Mouse (Mus musculus) liver, embryonic 12.5 days (tissue): Measurements from ENCODE around the gene Hoxd13. TPM values are rescaled to one million over a fixed set of nuclear protein-coding genes. Genes with fewer than 3 reads are reported as not detected.

Experiments used
- ATAC-seq: fragments of 200-750 bp; cut with Nextera tagmentation; 2 replicates; pipeline ENCODE4 v1.8.0; 2017; ENCODE audit warnings: moderate number of reproducible peaks, mild to moderate bottlenecking, moderate library complexity
- H3K27ac ChIP-seq: fragments of 300-500 bp; sonication (generic); 2 replicates; pipeline ENCODE4 v1.5.1; 2016; ENCODE audit warnings: mild to moderate bottlenecking
- H3K27me3 ChIP-seq: fragments of 300-500 bp; sonication (generic); replicated peaks from 2 replicates; pipeline ENCODE4 v1.6.1; 2016; ENCODE audit warnings: mild to moderate bottlenecking, moderate library complexity
- H3K36me3 ChIP-seq: fragments of 300-500 bp; sonication (generic); 2 replicates; pipeline ENCODE4 v1.6.1; 2016; ENCODE audit warnings: mild to moderate bottlenecking, moderate library complexity
- H3K4me1 ChIP-seq: fragments of 300-500 bp; sonication (generic); 2 replicates; pipeline ENCODE4 v1.6.1; 2016
- H3K4me2 ChIP-seq: fragments of 300-500 bp; sonication (generic); 2 replicates; pipeline ENCODE4 v1.6.1; 2016; ENCODE audit warnings: mild to moderate bottlenecking, moderate library complexity
- H3K4me3 ChIP-seq: fragments of 300-500 bp; sonication (generic); 2 replicates; pipeline ENCODE4 v1.5.1; 2016; ENCODE audit warnings: mild to moderate bottlenecking, moderate library complexity
- H3K9ac ChIP-seq: fragments of 300-500 bp; sonication (generic); 2 replicates; pipeline ENCODE4 v1.6.1; 2016; ENCODE audit warnings: mild to moderate bottlenecking, moderate library complexity
- H3K9me3 ChIP-seq: fragments of 300-500 bp; sonication (generic); replicated peaks from 2 replicates; pipeline ENCODE4 v1.6.1; 2016; ENCODE audit warnings: mild to moderate bottlenecking, moderate library complexity
- WGBS: fragments of 180-500 bp; shearing (Covaris S2); methylation state at CpG from one replicate; pipeline ENCODE4 v1.1.7; 2016; ENCODE audit not compliant: insufficient replicate concordance; 5-methylcytosine and 5-hydroxymethylcytosine counted together
- polyA plus RNA-seq: library from polyadenylated mRNA; unstranded; fragments of >200 nt; fragmentation: Nextera tagmentation; extraction: Ambion mirVana; gene quantifications from 2 replicates; pipeline ENCODE4 v1.2.1, GENCODE M21; 2016

The Hoxd13 gene
- polyA plus RNA-seq, 1 experiment from 2014 or later = not detected

- Histone ChIP-seq H3K27me3 (peaks cover 90% of the 10 kb centered on the region), H3K4me1 (peaks cover 13% of the 10 kb centered on the region), H3K36me3 (no peaks in the 10 kb centered on the region), H3K27ac (no peak overlapping the region), H3K9me3 (no peaks in the 10 kb centered on the region), H3K9ac (no peak overlapping the region), H3K4me3 (peak overlapping the region; percentile 36), H3K4me2 (peak overlapping the region; percentile 55)
- no peak for ATAC-seq
- WGBS = 2% methylated on average over 65 of the region's 69 CpGs
These were observed 12.1 kb upstream of the Hoxd13 start for GRCm38 (mm10) chr2:74655821-74656631.

GRCm38 (mm10) chr2:74656632-74657021, 11.5 kb upstream of the Hoxd13 start:
- no peak overlapping the region for H3K27ac ChIP-seq
- no peak overlapping the region for H3K4me3 ChIP-seq
- peaks cover 13% of the 10 kb centered on the region for H3K4me1 ChIP-seq
- no peak overlapping the region for H3K4me2 ChIP-seq
- ATAC-seq = no peak
- no peaks in the 10 kb centered on the region for H3K9me3 ChIP-seq
- WGBS = under 1% methylated on average over 4 of the region's 4 CpGs
- peaks cover 91% of the 10 kb centered on the region for H3K27me3 ChIP-seq
- no peaks in the 10 kb centered on the region for H3K36me3 ChIP-seq
- H3K9ac ChIP-seq = no peak overlapping the region

- H3K4me3 ChIP-seq = peak overlapping the region; percentile 5; the same call in 1 of the 2 replicates
- peak overlapping the region; percentile 6; the same call in 1 of the 2 replicates for H3K4me2 ChIP-seq
- ATAC-seq = no peak
These were observed 10.7 kb upstream of the Hoxd13 start for GRCm38 (mm10) chr2:74657251-74658023.

GRCm38 (mm10) chr2:74658024-74658666, 10.0 kb upstream of the Hoxd13 start:
- no peaks in the 10 kb centered on the region for H3K9me3 ChIP-seq
- H3K9ac ChIP-seq = no peak overlapping the region
- no peaks in the 10 kb centered on the region for H3K36me3 ChIP-seq
- no peak for ATAC-seq
- 2% methylated on average over 15 of the region's 15 CpGs for WGBS
- H3K4me2 ChIP-seq = 0 out of 2 replicates have a peak overlapping the region, but pooled peaks have one; percentile 6
- H3K4me1 ChIP-seq = peaks cover 13% of the 10 kb centered on the region
- H3K27me3 ChIP-seq = peaks cover 96% of the 10 kb centered on the region
- H3K4me3 ChIP-seq = peak overlapping the region; percentile 5; the same call in 1 of the 2 replicates
- H3K27ac ChIP-seq = no peak overlapping the region

More at GRCm38 (mm10) chr2:74657251-74658023, 10.7 kb upstream of the Hoxd13 start:
- Histone ChIP-seq H3K9me3 (no peaks in the 10 kb centered on the region), H3K27me3 (peaks cover 91% of the 10 kb centered on the region), H3K4me1 (peaks cover 13% of the 10 kb centered on the region), H3K9ac (no peak overlapping the region), H3K36me3 (no peaks in the 10 kb centered on the region), H3K27ac (no peak overlapping the region)
- 3% methylated on average over 62 of the region's 62 CpGs for WGBS

GRCm38 (mm10) chr2:74658667-74659371, 9.3 kb upstream of the Hoxd13 start:
- WGBS = 3% methylated on average over 47 of the region's 47 CpGs
- H3K4me2 ChIP-seq = no peak overlapping the region
- H3K9ac ChIP-seq = no peak overlapping the region
- H3K27me3 ChIP-seq = peaks cover 100% of the 10 kb centered on the region
- ATAC-seq = no peak
- no peaks in the 10 kb centered on the region for H3K9me3 ChIP-seq
- H3K36me3 ChIP-seq = no peaks in the 10 kb centered on the region
- H3K4me1 ChIP-seq = peaks cover 13% of the 10 kb centered on the region
- H3K4me3 ChIP-seq = no peak overlapping the region
- H3K27ac ChIP-seq = no peak overlapping the region

- Histone ChIP-seq H3K4me1 (peaks cover 13% of the 10 kb centered on the region), H3K9me3 (no peaks in the 10 kb centered on the region), H3K36me3 (no peaks in the 10 kb centered on the region), H3K27me3 (peaks cover 100% of the 10 kb centered on the region), H3K4me3 (no peak within 1 kb of the TSS), H3K4me2 (no peak within 1 kb of the TSS), H3K9ac (no peak within 1 kb of the TSS), H3K27ac (no peak within 1 kb of the TSS)
- 4% methylated on average over 28 of the region's 28 CpGs for WGBS
- ATAC-seq = no peak
These were observed 8.6 kb upstream of the Hoxd13 start, which contains the start of gene Evx2 for GRCm38 (mm10) chr2:74659507-74660005. Gene Evx2, minus strand, starts transcription at chr2:74659557.

GRCm38 (mm10) chr2:74660421-74661375, 7.4 kb upstream of the Hoxd13 start:
- Histone ChIP-seq H3K4me2 (no peak overlapping the region), H3K9ac (no peak overlapping the region), H3K27ac (no peak overlapping the region), H3K27me3 (peaks cover 99% of the 10 kb centered on the region), H3K4me3 (no peak overlapping the region), H3K4me1 (peaks cover 8% of the 10 kb centered on the region), H3K9me3 (no peaks in the 10 kb centered on the region), H3K36me3 (no peaks in the 10 kb centered on the region)
- ATAC-seq = no peak
- 4% methylated on average over 30 of the region's 30 CpGs for WGBS

GRCm38 (mm10) chr2:74661685-74662084, 6.4 kb upstream of the Hoxd13 start:
- H3K27ac ChIP-seq = no peak overlapping the region
- H3K36me3 ChIP-seq = no peaks in the 10 kb centered on the region
- H3K27me3 ChIP-seq = peaks cover 99% of the 10 kb centered on the region
- H3K4me1 ChIP-seq = 0 out of 2 replicates have a peak, but pooled peaks cover 3% of the 10 kb centered on the region
- no peak overlapping the region for H3K9ac ChIP-seq
- no peak overlapping the region for H3K4me2 ChIP-seq
- H3K4me3 ChIP-seq = no peak overlapping the region
- no peaks in the 10 kb centered on the region for H3K9me3 ChIP-seq
- no peak for ATAC-seq
- WGBS = 1% methylated on average over 14 of the region's 14 CpGs

GRCm38 (mm10) chr2:74663291-74663925, 4.7 kb upstream of the Hoxd13 start:
- Histone ChIP-seq H3K9me3 (no peaks in the 10 kb centered on the region), H3K4me2 (no peak overlapping the region), H3K27me3 (peaks cover 99% of the 10 kb centered on the region), H3K36me3 (no peaks in the 10 kb centered on the region), H3K27ac (no peak overlapping the region), H3K9ac (no peak overlapping the region), H3K4me1 (peaks cover 8% of the 10 kb centered on the region; the same call in 1 of the 2 replicates), H3K4me3 (no peak overlapping the region)
- ATAC-seq = no peak
- WGBS = 4% methylated on average over 18 of the region's 18 CpGs

- peaks cover 11% of the 10 kb centered on the region; the same call in 1 of the 2 replicates for H3K4me1 ChIP-seq
- H3K4me3 ChIP-seq = no peak overlapping the region
- WGBS = 4% methylated on average over 7 of the region's 7 CpGs
- H3K4me2 ChIP-seq = no peak overlapping the region
- no peak overlapping the region for H3K9ac ChIP-seq
- ATAC-seq = no peak
- H3K36me3 ChIP-seq = no peaks in the 10 kb centered on the region
- no peaks in the 10 kb centered on the region for H3K9me3 ChIP-seq
- H3K27ac ChIP-seq = no peak overlapping the region
- peaks cover 98% of the 10 kb centered on the region for H3K27me3 ChIP-seq
These were observed 1.7 kb upstream of the Hoxd13 start for GRCm38 (mm10) chr2:74666411-74666810.
